Mouse (Mus musculus) C2C12 (cell line): ENCODE data around the gene Nr1d2.

Source experiments
- CTCF ChIP-seq: IDR thresholded peaks from one replicate; pipeline ENCODE4 v1.5.1; 2011; ENCODE audit not compliant: control insufficient read depth, insufficient read depth, insufficient read length
- MAX ChIP-seq: IDR thresholded peaks from one replicate; pipeline ENCODE4 v1.6.1; 2011; ENCODE audit warnings: mild to moderate bottlenecking, control low read depth
- USF1 ChIP-seq: IDR thresholded peaks from one replicate; pipeline ENCODE4 v1.6.1; 2011; ENCODE audit warnings: low read depth, mild to moderate bottlenecking, control low read depth, moderate library complexity

DNA sequence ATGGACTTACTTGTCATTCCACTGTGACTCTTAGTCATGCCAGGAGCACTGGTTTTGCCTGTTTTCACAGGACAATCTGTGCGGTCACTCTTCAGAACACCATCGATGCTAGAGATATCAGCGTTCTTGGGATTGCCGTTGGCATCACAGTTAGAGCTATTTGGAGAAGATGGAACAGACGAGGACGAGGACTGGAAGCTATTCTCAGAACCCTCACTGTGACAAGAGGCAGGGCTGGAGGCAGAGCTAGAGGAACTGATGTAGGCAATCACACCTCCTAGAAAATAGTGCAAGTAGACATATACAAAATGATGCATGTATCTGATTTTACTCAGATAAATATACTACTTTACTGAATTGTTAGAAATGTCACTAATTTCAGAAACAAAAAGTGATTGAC is 16.9 kb downstream of the Nr1d2 start:
- TF ChIP-seq CTCF (no peak), USF1 (no peak), MAX (no peak)
